Mouse (Mus musculus): ENCODE results near the gene Tssc4. TPM values are rescaled to one million over a fixed set of nuclear protein-coding genes. Genes with fewer than 3 reads are reported as not detected.

The Tssc4 gene
- total RNA-seq, 2 experiments from 2014 or later: 38.5 to 41.4 TPM

DNA sequence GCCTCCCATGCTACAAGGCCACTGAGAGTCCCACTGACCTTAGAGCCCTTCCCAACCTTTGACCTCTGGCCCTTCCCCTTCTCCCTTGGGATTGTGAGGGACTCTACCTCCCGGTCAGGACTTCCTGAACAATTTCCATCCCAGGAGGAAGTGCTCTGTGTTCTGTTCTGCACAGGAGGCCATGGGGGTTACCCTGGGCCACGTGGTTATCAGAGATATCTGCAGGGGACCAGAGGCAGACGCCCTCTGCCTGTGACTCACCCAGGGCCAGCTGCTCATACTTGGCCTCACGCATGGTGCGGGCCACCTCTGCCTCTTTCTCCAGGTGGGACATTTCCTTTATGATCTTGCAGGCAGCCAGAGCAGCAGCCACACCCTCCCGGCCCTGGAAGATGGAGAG, 13.0 kb downstream of the Tssc4 start:
- Histone ChIP-seq H3K27ac (no peak overlapping the region), H3K4me3 (no peak overlapping the region)
- TF ChIP-seq CTCF (conservative IDR thresholded peaks at IDR 0.05): no peak
- DNase-seq (ENCODE audit: low spot score in 2 of 2): no peak

DNA sequence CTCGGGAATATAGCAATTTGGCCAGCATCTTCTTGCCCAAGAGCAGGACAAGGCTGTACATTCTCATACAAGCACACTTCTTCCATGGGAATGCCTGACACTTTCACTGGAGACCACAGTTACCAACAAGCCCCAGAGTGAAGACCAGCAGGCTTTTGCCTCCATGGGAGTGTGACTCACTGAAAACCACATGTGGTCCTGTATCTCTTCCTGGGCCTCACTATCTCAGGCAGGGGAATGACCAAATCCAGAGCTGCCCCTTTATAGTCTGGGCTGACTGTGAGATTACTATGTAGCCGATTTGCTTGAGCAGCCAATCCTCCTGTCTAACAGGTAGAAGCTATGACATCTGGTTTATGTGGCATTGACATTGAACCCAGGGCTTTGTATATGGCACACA, 14.7 kb downstream of the Tssc4 start:
- TF ChIP-seq CTCF (conservative IDR thresholded peaks at IDR 0.05): no peak

DNA sequence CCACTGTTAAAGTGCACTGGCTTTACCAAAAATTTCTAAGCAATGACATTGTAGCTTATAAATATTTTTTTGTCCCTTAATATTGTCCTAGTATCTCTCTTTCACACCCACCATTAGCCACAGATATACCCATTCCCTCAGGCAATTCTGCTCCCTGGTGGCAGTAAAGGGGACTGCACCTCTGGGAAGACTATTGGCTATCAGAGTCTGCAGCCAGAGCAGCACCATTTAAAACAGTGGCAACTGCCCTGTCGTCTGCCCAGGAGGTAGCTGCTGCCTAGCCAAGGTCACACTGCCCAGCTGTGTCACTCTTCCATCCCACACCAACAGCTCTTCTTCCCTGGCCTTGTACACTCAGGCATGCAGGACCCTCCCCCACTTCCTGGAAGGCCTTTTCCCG, 17.3 kb downstream of the Tssc4 start:
- H3K4me3 ChIP-seq: no peak overlapping the region
- peak in 1 of 2 experiments; percentile 68 for DNase-seq (ENCODE audit: low spot score in 2 of 2)
- TF ChIP-seq CTCF (conservative IDR thresholded peaks at IDR 0.05): peak; percentile 88
- no peak overlapping the region for H3K27ac ChIP-seq

More for the DNA sequence above, 14.7 kb downstream of the Tssc4 start:
- DNase-seq (ENCODE audit: low spot score in 2 of 2): no peak
- no peak overlapping the region for H3K4me3 ChIP-seq
- H3K27ac ChIP-seq: no peak overlapping the region

DNA sequence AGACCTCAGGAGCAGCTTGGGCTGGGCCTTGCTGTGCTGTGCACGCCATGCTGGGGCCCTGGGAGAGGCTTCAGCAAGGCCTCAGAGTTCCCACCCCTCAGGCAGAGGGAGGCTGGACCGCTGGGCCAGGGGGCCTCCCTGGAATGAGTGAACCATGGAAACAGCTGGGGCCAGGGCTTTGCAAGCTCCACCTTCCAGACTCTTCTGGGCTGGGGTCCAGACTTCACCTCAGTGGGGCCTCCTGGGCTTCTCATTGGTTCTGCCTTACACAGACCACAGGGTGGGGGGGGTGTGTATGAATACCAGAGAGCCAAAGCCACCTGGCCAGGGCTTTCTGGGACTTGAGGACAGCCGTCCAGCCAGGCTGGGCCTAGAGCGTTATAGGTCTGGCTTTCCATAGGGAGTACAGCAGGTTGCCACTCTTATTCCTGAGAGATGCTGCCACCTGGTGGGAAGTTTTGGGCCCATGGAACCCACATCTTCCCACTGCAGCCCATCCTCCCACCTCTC, 18.1 kb downstream of the Tssc4 start:
- no peak overlapping the region for H3K27ac ChIP-seq
- no peak overlapping the region for H3K4me3 ChIP-seq
- peak; percentile 70 for TF ChIP-seq CTCF (conservative IDR thresholded peaks at IDR 0.05)
- DNase-seq (ENCODE audit: low spot score in 2 of 2): peak in 1 of 2 experiments; percentile 35

DNA sequence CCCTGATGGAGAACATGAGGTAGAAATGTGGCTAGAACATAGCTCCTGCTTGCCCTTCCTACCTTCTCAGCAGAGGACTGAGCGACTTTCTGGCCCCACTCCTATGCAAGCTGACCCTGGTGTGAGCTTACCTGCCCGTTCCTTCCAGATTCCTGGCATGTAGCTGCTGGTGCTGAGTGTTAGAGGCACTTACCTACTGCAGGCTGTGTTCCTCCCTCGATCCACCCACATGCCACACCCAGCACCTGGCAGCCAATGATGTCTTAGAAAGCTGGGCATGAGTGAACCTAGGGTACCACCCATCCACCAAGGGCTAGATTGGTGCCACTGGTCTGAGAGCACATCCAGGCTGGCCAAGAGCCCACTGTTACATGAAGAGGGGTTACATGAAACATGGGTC, 24.8 kb downstream of the Tssc4 start:
- no peak overlapping the region for H3K27ac ChIP-seq
- no peak for TF ChIP-seq CTCF (conservative IDR thresholded peaks at IDR 0.05)
- no peak for DNase-seq (ENCODE audit: low spot score in 2 of 2)
- no peak overlapping the region for H3K4me3 ChIP-seq

DNA sequence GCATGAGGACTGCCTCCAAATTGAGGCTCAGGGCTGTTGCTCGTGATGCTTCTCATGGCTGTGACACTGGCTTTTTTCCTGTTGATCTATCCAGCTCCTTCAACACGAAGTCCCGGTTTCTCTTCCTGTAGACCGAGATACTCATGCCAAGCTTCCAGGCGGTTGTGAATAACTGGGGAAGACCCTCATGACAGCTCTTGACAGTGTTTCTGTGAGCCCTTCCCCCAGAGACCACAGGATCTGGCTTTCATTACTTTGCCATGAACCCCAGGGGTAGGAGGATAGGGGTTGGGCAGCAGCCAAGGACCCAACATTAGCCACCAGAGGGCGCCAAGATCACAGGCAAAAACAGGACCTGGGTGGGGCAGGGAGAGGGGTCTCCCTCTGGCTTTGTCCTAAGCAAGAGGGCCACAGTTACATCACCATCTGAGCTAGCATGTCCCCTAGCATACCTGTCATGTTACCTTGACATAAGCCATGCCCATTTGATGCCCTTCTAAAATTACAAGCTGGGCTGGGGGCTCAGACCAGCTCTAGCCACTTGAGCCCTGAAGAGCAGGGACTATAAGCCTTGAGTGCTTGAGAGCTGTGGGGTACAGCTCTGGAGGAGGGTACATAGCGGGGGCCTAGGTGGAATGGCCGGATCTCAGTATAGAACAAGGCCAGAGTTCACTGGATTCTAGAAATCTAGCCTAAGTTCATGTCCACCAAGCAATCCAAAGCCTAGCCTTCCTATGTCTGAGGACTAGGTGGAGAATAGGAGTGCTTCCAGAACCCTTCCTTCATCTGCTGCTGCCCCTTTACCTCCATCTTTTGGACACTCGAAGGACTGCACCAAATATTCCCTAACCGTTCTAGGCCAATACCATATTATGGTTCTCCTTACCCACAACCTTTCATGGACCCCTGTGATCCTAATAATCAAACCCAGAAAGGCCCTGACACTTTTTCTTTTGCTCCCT, 25.8 kb downstream of the Tssc4 start, which contains the start of gene Trpm5:
Gene Trpm5, minus strand, starts transcription at position 51 of the 962 bp plus-strand sequence.
- no peak within 1 kb of the TSS for H3K27ac ChIP-seq
- TF ChIP-seq CTCF (conservative IDR thresholded peaks at IDR 0.05): peak; percentile 83
- no peak within 1 kb of the TSS for H3K4me3 ChIP-seq
- peak; percentile 39 to 72 for DNase-seq (ENCODE audit: low spot score in 2 of 2)

DNA sequence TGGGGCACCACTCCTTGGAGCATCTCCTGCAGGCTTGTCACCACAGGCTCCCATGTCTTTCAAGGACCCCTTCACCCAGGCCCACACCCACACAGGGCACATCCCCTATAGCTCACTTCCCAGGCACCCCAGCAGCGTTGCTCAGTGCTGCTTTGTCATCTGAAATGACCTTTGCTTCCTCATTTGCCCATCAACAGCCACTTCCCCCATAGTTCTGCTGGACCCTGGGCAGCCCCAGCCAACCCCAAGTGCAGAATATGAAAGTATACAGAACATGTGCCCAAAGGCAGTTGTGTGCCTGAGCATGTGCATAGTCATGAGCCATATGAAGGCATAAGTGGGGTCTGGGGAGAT, 26.5 kb downstream of the Tssc4 start:
- Histone ChIP-seq H3K4me3 (no peak overlapping the region), H3K27ac (no peak overlapping the region)
- DNase-seq (ENCODE audit: low spot score in 2 of 2): no peak
- TF ChIP-seq CTCF (conservative IDR thresholded peaks at IDR 0.05): no peak

DNA sequence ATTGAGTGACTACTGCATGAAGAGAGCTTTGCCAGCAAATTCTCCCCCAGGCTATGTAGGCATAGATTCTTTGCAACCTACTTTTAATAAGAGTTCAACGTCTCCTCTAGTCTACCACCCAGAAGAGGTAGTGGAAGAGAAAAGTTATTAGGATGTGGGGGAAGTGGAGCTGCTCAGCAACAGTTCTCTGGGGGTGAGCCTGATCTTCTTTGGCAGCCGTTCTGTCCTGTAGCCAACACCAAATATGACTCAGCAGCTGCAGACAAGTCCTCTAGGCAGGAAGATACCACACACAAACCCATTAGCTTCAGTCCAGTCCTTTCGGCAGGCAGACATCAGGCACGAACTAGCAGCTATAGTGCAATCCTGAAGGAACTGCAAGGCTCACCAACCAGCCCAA, 31.7 kb downstream of the Tssc4 start:
- Histone ChIP-seq H3K4me3 (no peak overlapping the region), H3K27ac (no peak overlapping the region)
- TF ChIP-seq CTCF (conservative IDR thresholded peaks at IDR 0.05): no peak
- peak in 1 of 2 experiments; percentile 3 for DNase-seq (ENCODE audit: low spot score in 2 of 2)

DNA sequence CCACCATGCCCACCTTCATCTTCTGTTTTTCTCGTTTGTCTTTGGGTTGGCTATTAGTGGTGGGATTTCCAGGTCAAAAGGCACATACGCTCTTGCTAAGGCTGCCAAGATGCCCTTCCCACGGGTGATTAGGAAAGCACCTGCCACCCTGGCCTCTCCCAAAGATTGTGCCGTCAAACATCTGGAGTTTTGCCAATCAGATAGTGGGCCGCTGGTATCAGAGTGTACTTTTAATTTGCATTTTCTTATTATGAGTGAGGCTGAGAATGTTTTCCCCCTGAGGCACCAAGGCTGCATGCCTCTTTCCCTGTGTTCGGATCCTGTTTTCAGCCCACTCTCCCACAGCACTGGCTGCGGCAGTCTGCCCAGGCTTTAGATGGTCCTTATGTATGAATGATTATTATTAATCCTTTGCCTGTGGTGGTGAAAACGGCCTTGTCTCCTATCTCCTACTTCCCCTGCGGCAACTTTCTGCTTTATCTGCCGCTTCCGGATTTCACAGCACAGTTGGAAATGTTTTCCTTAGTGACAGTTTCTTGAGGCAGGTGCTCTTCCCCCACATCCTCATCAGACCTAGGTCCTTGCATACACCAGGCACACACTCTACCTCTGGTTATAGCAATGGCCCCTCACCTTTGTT, 36.3 kb downstream of the Tssc4 start:
- H3K4me3 ChIP-seq: no peak overlapping the region
- H3K27ac ChIP-seq: no peak overlapping the region
- no peak for TF ChIP-seq CTCF (conservative IDR thresholded peaks at IDR 0.05)
- no peak for DNase-seq (ENCODE audit: low spot score in 2 of 2)

DNA sequence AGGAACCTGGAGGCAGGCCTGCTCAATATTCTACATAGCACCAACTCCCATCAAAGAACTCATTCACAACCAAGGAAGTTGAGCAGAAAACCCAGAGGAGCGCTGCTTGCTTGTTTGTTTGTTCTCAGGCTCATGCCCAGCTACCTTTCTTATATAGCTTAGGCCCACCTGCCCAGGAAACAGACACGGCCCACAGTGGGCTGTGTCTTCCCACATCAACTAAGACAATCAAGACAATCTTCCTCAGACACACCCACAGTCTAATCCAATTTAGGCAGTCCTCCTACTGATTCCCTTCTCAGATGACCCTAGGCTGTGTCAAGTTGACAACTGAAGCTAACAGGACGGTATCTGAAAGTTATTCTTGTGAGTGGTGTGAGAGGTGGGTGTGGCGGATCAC, 37.0 kb downstream of the Tssc4 start, which contains the start of gene Kcnq1:
Gene Kcnq1, plus strand, starts transcription at position 301 of the 400 bp plus-strand sequence.
- no peak for TF ChIP-seq CTCF (conservative IDR thresholded peaks at IDR 0.05)
- peak within 1 kb of the TSS; percentile 41 for H3K4me3 ChIP-seq
- no peak for DNase-seq (ENCODE audit: low spot score in 2 of 2)
- H3K27ac ChIP-seq: no peak within 1 kb of the TSS

DNA sequence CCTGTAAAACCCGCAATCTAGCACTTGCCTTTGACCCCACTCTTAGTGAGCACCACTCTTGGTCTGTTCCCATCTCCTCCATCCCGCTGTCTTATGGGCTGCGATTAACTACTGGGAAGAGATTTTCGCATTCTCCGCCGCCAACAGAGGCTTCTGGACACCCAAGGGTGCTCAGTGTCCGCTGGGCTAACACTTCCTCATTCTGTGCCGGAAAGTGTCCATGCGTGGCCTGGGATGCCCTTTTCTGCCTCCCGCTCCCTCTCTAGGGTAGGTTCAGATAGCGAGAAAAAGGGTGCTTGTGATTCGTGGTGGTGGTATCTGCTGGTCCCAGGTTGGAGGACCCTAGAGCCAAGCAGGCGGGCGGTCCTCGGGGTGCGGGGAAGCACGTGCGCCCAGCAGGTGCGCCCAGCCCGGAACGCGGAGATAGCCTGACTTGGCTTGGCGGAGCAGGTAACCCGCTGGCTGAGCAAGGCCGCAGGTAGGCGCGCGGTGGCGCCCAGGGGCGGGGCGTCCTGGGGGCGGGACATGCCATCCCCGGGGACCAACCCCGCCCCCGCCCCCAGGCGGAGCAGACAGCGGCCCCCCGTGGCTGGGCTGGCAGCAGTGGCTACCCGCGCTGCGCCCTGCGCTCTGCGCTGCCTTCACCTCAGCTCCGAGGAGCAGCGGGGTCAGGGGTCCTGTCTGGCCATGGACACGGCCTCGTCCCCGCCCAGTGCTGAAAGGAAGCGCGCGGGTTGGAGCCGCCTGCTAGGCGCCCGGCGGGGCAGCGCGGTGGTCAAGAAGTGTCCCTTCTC, 37.8 kb downstream of the Tssc4 start:
- H3K4me3 ChIP-seq: peak overlapping the region; percentile 41
- no peak for DNase-seq (ENCODE audit: low spot score in 2 of 2)
- no peak overlapping the region for H3K27ac ChIP-seq
- TF ChIP-seq CTCF (conservative IDR thresholded peaks at IDR 0.05): no peak

DNA sequence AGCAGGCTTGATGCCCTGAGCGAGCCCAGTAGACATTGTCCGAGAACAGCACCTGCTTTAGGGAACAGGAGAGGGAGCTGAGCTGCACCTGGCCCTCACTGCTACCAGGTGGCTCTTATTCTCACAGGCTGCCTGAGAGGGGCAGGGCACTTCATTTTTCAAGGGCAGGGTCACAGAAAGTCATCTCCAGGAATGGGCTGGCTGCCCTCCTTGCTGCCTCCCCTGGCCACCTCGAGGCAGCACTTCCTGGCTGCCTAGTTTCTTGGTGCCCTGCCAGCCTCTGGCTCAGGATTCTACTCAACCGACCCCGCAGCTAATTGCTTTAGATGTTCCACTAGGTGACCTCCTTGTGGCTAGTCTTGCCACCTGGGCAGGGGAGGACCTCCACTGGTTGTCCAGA, 39.2 kb downstream of the Tssc4 start:
- no peak for DNase-seq (ENCODE audit: low spot score in 2 of 2)
- Histone ChIP-seq H3K4me3 (no peak overlapping the region), H3K27ac (no peak overlapping the region)
- 0 out of 2 replicates have a peak, but pooled peaks have one; percentile 19 for TF ChIP-seq CTCF (conservative IDR thresholded peaks at IDR 0.05)

Data from layer of hippocampus, adult 2 months (tissue).